Mouse (Mus musculus): ENCODE measurements around the gene Heg1.

- TF ChIP-seq CTCF (IDR thresholded peaks at IDR 0.05; ENCODE audit: low read depth) (no peak), EP300 (optimal IDR thresholded peaks at IDR 0.05) (no peak)
Observed at GRCm38 (mm10) chr16:33658121-33658520, 26.0 kb upstream of the Heg1 start.

All from stomach, postnatal 0 days (tissue).